Mouse (Mus musculus) embryonic facial prominence, embryonic 13.5 days (tissue): ENCODE data around the gene Nsfl1c. TPM values are rescaled to one million over a fixed set of nuclear protein-coding genes. Genes with fewer than 3 reads are reported as not detected.

Experiments
- ATAC-seq: fragments of 200-750 bp; cut with Nextera tagmentation; 2 replicates; pipeline ENCODE4 v1.8.0; 2017; ENCODE audit warnings: low read depth; ENCODE audit not compliant: insufficient number of reproducible peaks, insufficient read depth, low FRiP score, low TSS enrichment
- H3K27ac ChIP-seq: fragments of 300-500 bp; sonication (generic); 2 replicates; pipeline ENCODE4 v1.5.1; 2015; ENCODE audit warnings: moderate library complexity, mild to moderate bottlenecking, inconsistent platforms
- H3K27me3 ChIP-seq: fragments of 300-500 bp; sonication (generic); 2 replicates; pipeline ENCODE4 v1.6.1; 2015; ENCODE audit warnings: mild to moderate bottlenecking, inconsistent platforms
- H3K36me3 ChIP-seq: fragments of 300-500 bp; sonication (generic); 2 replicates; pipeline ENCODE4 v1.6.1; 2015; ENCODE audit warnings: mild to moderate bottlenecking, inconsistent platforms
- H3K4me1 ChIP-seq: fragments of 300-500 bp; sonication (generic); 2 replicates; pipeline ENCODE4 v1.6.1; 2015; ENCODE audit warnings: inconsistent platforms
- H3K4me2 ChIP-seq: fragments of 300-500 bp; sonication (generic); 2 replicates; pipeline ENCODE4 v1.6.1; 2015; ENCODE audit warnings: moderate library complexity, mild to moderate bottlenecking, inconsistent platforms
- H3K4me3 ChIP-seq: fragments of 300-500 bp; sonication (generic); 2 replicates; pipeline ENCODE4 v1.5.1; 2015; ENCODE audit warnings: mild to moderate bottlenecking, inconsistent platforms
- H3K9ac ChIP-seq: fragments of 300-500 bp; sonication (generic); 2 replicates; pipeline ENCODE4 v1.6.1; 2015; ENCODE audit warnings: mild to moderate bottlenecking, inconsistent platforms
- H3K9me3 ChIP-seq: fragments of 300-500 bp; sonication (generic); 2 replicates; pipeline ENCODE4 v1.6.1; 2016; ENCODE audit warnings: inconsistent platforms
- WGBS: fragments of 180-500 bp; shearing (Covaris S2); methylation state at CpG from one replicate; pipeline ENCODE4 v1.1.7; 2015; ENCODE audit warnings: mixed read lengths; 5-methylcytosine and 5-hydroxymethylcytosine counted together
- polyA plus RNA-seq: library from polyadenylated mRNA; unstranded; fragments of >200 nt; fragmentation: Nextera tagmentation; extraction: Ambion mirVana; gene quantifications from 2 replicates; pipeline ENCODE4 v1.2.1, GENCODE M21; 2015

The Nsfl1c gene
- polyA plus RNA-seq, 1 experiment from 2014 or later, result 287 TPM

- H3K9ac ChIP-seq, result no peak overlapping the region
- no peaks in the 10 kb centered on the region for H3K27me3 ChIP-seq
- no peaks in the 10 kb centered on the region for H3K4me1 ChIP-seq
- no peaks in the 10 kb centered on the region for H3K36me3 ChIP-seq
- WGBS, result 59% methylated on average over 1 of the region's 1 CpGs
- no peak overlapping the region for H3K4me2 ChIP-seq
- no peak for ATAC-seq
- no peak overlapping the region for H3K27ac ChIP-seq
- H3K4me3 ChIP-seq, result no peak overlapping the region
- H3K9me3 ChIP-seq, result no peaks in the 10 kb centered on the region
These were observed 34.1 kb downstream of the Nsfl1c start for GRCm38 (mm10) chr2:151528066-151528465.

- Histone ChIP-seq H3K9me3 (no peaks in the 10 kb centered on the region), H3K4me1 (no peaks in the 10 kb centered on the region), H3K9ac (no peak overlapping the region), H3K27me3 (no peaks in the 10 kb centered on the region), H3K4me3 (no peak overlapping the region), H3K27ac (no peak overlapping the region), H3K4me2 (no peak overlapping the region), H3K36me3 (no peaks in the 10 kb centered on the region)
- no peak for ATAC-seq
These were observed 35.2 kb downstream of the Nsfl1c start for GRCm38 (mm10) chr2:151529169-151529568.

- no peaks in the 10 kb centered on the region for H3K27me3 ChIP-seq
- H3K36me3 ChIP-seq, result no peaks in the 10 kb centered on the region
- H3K4me2 ChIP-seq, result no peak overlapping the region
- H3K4me1 ChIP-seq, result no peaks in the 10 kb centered on the region
- no peak overlapping the region for H3K9ac ChIP-seq
- no peak overlapping the region for H3K27ac ChIP-seq
- no peak overlapping the region for H3K4me3 ChIP-seq
- ATAC-seq, result no peak
- 50% methylated on average over 8 of the region's 8 CpGs for WGBS
- no peaks in the 10 kb centered on the region for H3K9me3 ChIP-seq
These were observed 36.6 kb downstream of the Nsfl1c start for GRCm38 (mm10) chr2:151530378-151531230.

- no peaks in the 10 kb centered on the region for H3K27me3 ChIP-seq
- H3K36me3 ChIP-seq, result no peaks in the 10 kb centered on the region
- no peak for ATAC-seq
- H3K9ac ChIP-seq, result no peak overlapping the region
- H3K27ac ChIP-seq, result no peak overlapping the region
- peaks cover 6% of the 10 kb centered on the region; the same call in 1 of the 2 replicates for H3K4me1 ChIP-seq
- H3K4me3 ChIP-seq, result no peak overlapping the region
- WGBS, result 85% methylated on average over 6 of the region's 6 CpGs
- H3K4me2 ChIP-seq, result no peak overlapping the region
- no peaks in the 10 kb centered on the region for H3K9me3 ChIP-seq
These were observed 39.6 kb downstream of the Nsfl1c start for GRCm38 (mm10) chr2:151533632-151534031.

GRCm38 (mm10) chr2:151535961-151536617 is 42.1 kb downstream of the Nsfl1c start:
- Histone ChIP-seq H3K9ac (0 out of 2 replicates have a peak overlapping the region, but pooled peaks have one; percentile 16), H3K4me3 (no peak overlapping the region), H3K4me2 (no peak overlapping the region), H3K27me3 (no peaks in the 10 kb centered on the region), H3K27ac (peak overlapping the region; percentile 60; the same call in 1 of the 2 replicates), H3K4me1 (peaks cover 6% of the 10 kb centered on the region; the same call in 1 of the 2 replicates), H3K36me3 (no peaks in the 10 kb centered on the region), H3K9me3 (no peaks in the 10 kb centered on the region)
- no peak for ATAC-seq
- WGBS, result 68% methylated on average over 1 of the region's 1 CpGs

GRCm38 (mm10) chr2:151536618-151536974 is 42.6 kb downstream of the Nsfl1c start:
- ATAC-seq, result no peak
- Histone ChIP-seq H3K27me3 (no peaks in the 10 kb centered on the region), H3K4me3 (no peak overlapping the region), H3K4me1 (peaks cover 9% of the 10 kb centered on the region), H3K36me3 (no peaks in the 10 kb centered on the region), H3K27ac (peak overlapping the region; percentile 60; the same call in 1 of the 2 replicates), H3K4me2 (no peak overlapping the region), H3K9ac (0 out of 2 replicates have a peak overlapping the region, but pooled peaks have one; percentile 16), H3K9me3 (no peaks in the 10 kb centered on the region)
- 51% methylated on average over 5 of the region's 5 CpGs for WGBS

- WGBS, result 63% methylated on average over 4 of the region's 4 CpGs
- Histone ChIP-seq H3K4me1 (peaks cover 16% of the 10 kb centered on the region), H3K4me3 (no peak overlapping the region), H3K9ac (no peak overlapping the region), H3K27me3 (no peaks in the 10 kb centered on the region), H3K36me3 (no peaks in the 10 kb centered on the region), H3K4me2 (no peak overlapping the region), H3K27ac (no peak overlapping the region), H3K9me3 (no peaks in the 10 kb centered on the region)
- ATAC-seq, result no peak
These were observed 44.7 kb downstream of the Nsfl1c start for GRCm38 (mm10) chr2:151538646-151539045.

GRCm38 (mm10) chr2:151542323-151543062 is 48.5 kb downstream of the Nsfl1c start, which contains the start of gene Fkbp1a:
Fkbp1a (plus strand) TSS chr2:151542483.
- Histone ChIP-seq H3K4me1 (peaks cover 31% of the 10 kb centered on the region), H3K4me3 (peak within 1 kb of the TSS; percentile 98), H3K9ac (peak within 1 kb of the TSS; percentile 93), H3K9me3 (no peaks in the 10 kb centered on the region), H3K36me3 (peaks cover 32% of the 10 kb centered on the region), H3K27ac (peak within 1 kb of the TSS; percentile 86), H3K27me3 (no peaks in the 10 kb centered on the region), H3K4me2 (peak within 1 kb of the TSS; percentile 76)
- peak; percentile 94 for ATAC-seq
- WGBS, result under 1% methylated on average over 70 of the region's 93 CpGs

- no peak for ATAC-seq
- H3K27ac ChIP-seq, result peak overlapping the region; percentile 86
These were observed 49.3 kb downstream of the Nsfl1c start for GRCm38 (mm10) chr2:151543063-151543895.

GRCm38 (mm10) chr2:151544673-151545072 is 50.7 kb downstream of the Nsfl1c start:
- H3K4me2 ChIP-seq, result peak overlapping the region; percentile 76

More at GRCm38 (mm10) chr2:151543063-151543895, 49.3 kb downstream of the Nsfl1c start:
- Histone ChIP-seq H3K4me1 (peaks cover 31% of the 10 kb centered on the region), H3K27me3 (no peaks in the 10 kb centered on the region), H3K4me3 (peak overlapping the region; percentile 98), H3K36me3 (peaks cover 38% of the 10 kb centered on the region), H3K9me3 (no peaks in the 10 kb centered on the region), H3K9ac (peak overlapping the region; percentile 93), H3K4me2 (peak overlapping the region; percentile 76)
- WGBS, result 1% methylated on average over 21 of the region's 21 CpGs

More at GRCm38 (mm10) chr2:151544673-151545072, 50.7 kb downstream of the Nsfl1c start:
- WGBS, result 65% methylated on average over 6 of the region's 6 CpGs
- H3K27ac ChIP-seq, result no peak overlapping the region
- no peak for ATAC-seq
- peaks cover 31% of the 10 kb centered on the region for H3K4me1 ChIP-seq
- no peaks in the 10 kb centered on the region for H3K9me3 ChIP-seq
- H3K36me3 ChIP-seq, result peaks cover 49% of the 10 kb centered on the region
- H3K9ac ChIP-seq, result peak overlapping the region; percentile 32; the same call in 1 of the 2 replicates
- H3K4me3 ChIP-seq, result peak overlapping the region; percentile 98; the same call in 1 of the 2 replicates
- H3K27me3 ChIP-seq, result no peaks in the 10 kb centered on the region
